In genomic region chr19:27425656-27426055, GRCm38 (mm10) we compare ENCODE assay signal across 10 mouse cellular contexts. TPM values are rescaled to one million over a fixed set of nuclear protein-coding genes. Genes with fewer than 3 reads are reported as not detected.
DNase-seq lines count a peak whose midpoint lies in the region; ATAC-seq and TF ChIP-seq lines count a peak whose summit lies in the region.
"Had no signal": no experiment of that assay in that cellular context is flagged by ENCODE, and none has a peak within 500 bp of the region (broad histone marks: within the 10 kb centered on the region; RNA-seq: fewer than 3 reads in every experiment).

No protein-coding gene starts in this region.

- TF ChIP-seq CTCF in intestine, postnatal 0 days (IDR thresholded peaks at IDR 0.05; ENCODE audit: low read depth): peak; percentile 72
- peak; percentile 84 for TF ChIP-seq CTCF in Patski (IDR thresholded peaks at IDR 0.05)
- TF ChIP-seq CTCF in left cerebral cortex, adult 2 months (IDR thresholded peaks at IDR 0.05): peak; percentile 69

- H3K4me2 ChIP-seq in intestine, postnatal 0 days (replicated peaks; ENCODE audit: low read depth): no peak overlapping the region
- H3K4me2 ChIP-seq in intestine, embryonic 15.5 days (replicated peaks): no peak overlapping the region
- H3K4me2 ChIP-seq: embryonic facial prominence, embryonic 15.5 days; limb, embryonic 12.5 days had no signal

- ATAC-seq in intestine, postnatal 0 days: no peak
- ATAC-seq in intestine, embryonic 15.5 days: no peak
- no peak for ATAC-seq in Patski

- in situ Hi-C loops in Patski (cut with MboI; ENCODE audit: low pct_unique_long_range_greater_than_20kb): loop anchor here (5.0 kb wide), 1 partner anchor 688 kb away; no protein-coding TSS in a partner anchor

- peaks cover 44% of the 10 kb centered on the region for H3K36me3 ChIP-seq in intestine, postnatal 0 days (ENCODE audit: control insufficient read depth, insufficient read depth)
- peaks cover 12% of the 10 kb centered on the region for H3K36me3 ChIP-seq in intestine, embryonic 15.5 days

- H3K4me1 ChIP-seq in intestine, postnatal 0 days (replicated peaks; ENCODE audit: control insufficient read depth, insufficient read depth, low read length): 0 out of 2 replicates have a peak, but pooled peaks cover 4% of the 10 kb centered on the region
- no peaks in the 10 kb centered on the region; the same call in 1 of the 2 replicates for H3K4me1 ChIP-seq in intestine, embryonic 15.5 days (replicated peaks)

- CTCF ChIA-PET in Patski (lab: Charles Lee): interaction anchor here (0.7 to 2.8 kb wide), 10 partner anchors 9 to 1097 kb away, joined by 3 to 9 read pairs (median 4); no protein-coding TSS in a partner anchor

- POLR2A ChIA-PET in Patski (lab: Charles Lee): no interaction called here

- H3K9me3 ChIP-seq in intestine, postnatal 0 days (ENCODE audit: control insufficient read depth): no peaks in the 10 kb centered on the region
- no peaks in the 10 kb centered on the region for H3K9me3 ChIP-seq in intestine, embryonic 15.5 days
- H3K9me3 ChIP-seq: embryonic facial prominence, embryonic 15.5 days; limb, embryonic 12.5 days had no signal

- peak; percentile 64 to 68 for DNase-seq in B cell, adult 2 months
- no peak for DNase-seq in Patski (ENCODE audit: low read depth, low spot score)
- peak; percentile 58 to 74 for DNase-seq in cerebellum, postnatal 36 days
- DNase-seq in left cerebral cortex, adult 2 months (ENCODE audit: extremely low spot score in 1 of 2, low spot score in 2 of 2): peak; percentile 34 to 52
- DNase-seq in retina, postnatal 1 day: peak; percentile 61
- no peak for DNase-seq in ovary, adult 18-20 months (ENCODE audit: low spot score)

- no peak overlapping the region for H3K27ac ChIP-seq in intestine, postnatal 0 days (ENCODE audit: low read depth, low read length)
- H3K27ac ChIP-seq in intestine, embryonic 15.5 days: no peak overlapping the region
- no peak overlapping the region for H3K27ac ChIP-seq in left cerebral cortex, adult 2 months
- H3K27ac ChIP-seq: embryonic facial prominence, embryonic 15.5 days; limb, embryonic 12.5 days had no signal

- no peaks in the 10 kb centered on the region for H3K27me3 ChIP-seq in intestine, postnatal 0 days (replicated peaks; ENCODE audit: control insufficient read depth, insufficient read depth, low read length)
- no peaks in the 10 kb centered on the region for H3K27me3 ChIP-seq in intestine, embryonic 15.5 days (replicated peaks)
- H3K27me3 ChIP-seq in Patski: no peaks in the 10 kb centered on the region
- H3K27me3 ChIP-seq: embryonic facial prominence, embryonic 15.5 days; limb, embryonic 12.5 days had no signal

- 61% methylated on average over 7 of the region's 7 CpGs for WGBS in intestine, postnatal 0 days
- 57% methylated on average over 7 of the region's 7 CpGs for WGBS in intestine, embryonic 15.5 days

- H3K4me3 ChIP-seq in intestine, postnatal 0 days (ENCODE audit: low read depth, low read length): no peak overlapping the region
- no peak overlapping the region for H3K4me3 ChIP-seq in intestine, embryonic 15.5 days (replicated peaks)
- H3K4me3 ChIP-seq in left cerebral cortex, adult 2 months: no peak overlapping the region
- H3K4me3 ChIP-seq: embryonic facial prominence, embryonic 15.5 days; limb, embryonic 12.5 days had no signal

- H3K9ac ChIP-seq in intestine, postnatal 0 days (ENCODE audit: low read depth, low read length): no peak overlapping the region
- H3K9ac ChIP-seq in intestine, embryonic 15.5 days: no peak overlapping the region
- H3K9ac ChIP-seq: embryonic facial prominence, embryonic 15.5 days; limb, embryonic 12.5 days had no signal

- intact Hi-C loops in left cerebral cortex, adult 2 months (cut with DNase I): loop anchor here (5.0 to 10.0 kb wide), 8 partner anchors 183 to 693 kb away; partner anchors contain the start of genes Gm815 and Vldlr

RNA-seq across cellular contexts. Expression of gene Pum3, which starts 4.0 kb away (rescaled TPM):
- 34.4 and 37.9 TPM in 2 replicates for polyA plus RNA-seq in intestine, postnatal 0 days (2015; fragmentation: Nextera tagmentation; extraction: Ambion mirVana)
- 64.1 and 81.4 TPM in 2 replicates for polyA plus RNA-seq in intestine, embryonic 15.5 days (2015; fragmentation: Nextera tagmentation; extraction: Ambion mirVana)
- polyA plus RNA-seq in Patski (2021): 65.5 TPM
- 10 to 100 TPM; 54.5 to 57.6 TPM for total RNA-seq in left cerebral cortex, adult 2 months (2021)

Comparison
In these comparisons a context has a peak if more than half of its experiments do, and no peak if none do; other contexts are left out.
1. DNase-seq: peak in B cell, adult 2 months (2 of 2), cerebellum, postnatal 36 days (2 of 2), left cerebral cortex, adult 2 months (2 of 2) and retina, postnatal 1 day (single experiment); none in Patski (single experiment) and ovary, adult 18-20 months (single experiment).
2. Peak in every context shown above with its lines, with median percentiles within 50 percentile points of each other: CTCF ChIP-seq.